Mouse (Mus musculus): ENCODE measurements at regions not wholly inside any gene's neighbourhood (a gene's known extent, or its start where the extent isn't known, plus 50 kb on each side); places are given as distances from the start of the nearest gene placed in this dataset.
A peak's percentile ranks its signal among the peaks of the same experiment; 100 is the strongest.
"Not testable (repeated sequence)": the region's sequence is repeated elsewhere in the genome, so short reads cannot be mapped to it uniquely, and the experiment has no call there.

DNA sequence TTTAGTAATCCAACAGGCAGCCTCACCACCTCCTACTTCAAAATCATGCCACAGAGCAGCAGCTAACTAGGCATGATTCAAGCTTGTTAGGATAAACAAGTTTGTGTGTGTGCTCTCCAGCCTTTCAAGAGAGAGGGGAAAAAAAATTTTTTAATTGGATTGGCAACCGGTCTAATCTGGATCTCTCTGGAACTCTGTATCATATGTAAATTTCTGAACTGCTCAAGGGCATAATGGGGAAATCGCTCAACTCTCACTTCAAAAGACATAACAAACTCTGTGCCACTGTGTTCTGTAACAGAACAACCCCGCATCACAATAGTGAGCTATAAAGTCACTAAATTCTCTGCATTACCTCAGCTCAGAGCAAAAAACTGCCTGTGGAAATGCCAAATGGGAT lies 147.9 kb upstream of the Krtap11-1 start:
- TF ChIP-seq CTCF (IDR thresholded peaks at IDR 0.05), result no peak
- Histone ChIP-seq H3K4me3 (no peak overlapping the region), H3K27ac (no peak overlapping the region)
- DNase-seq (ENCODE audit: extremely low spot score in 1 of 2, low spot score in 2 of 2), result no peak
- intact Hi-C loops (cut with DNase I), result no loop called here

DNA sequence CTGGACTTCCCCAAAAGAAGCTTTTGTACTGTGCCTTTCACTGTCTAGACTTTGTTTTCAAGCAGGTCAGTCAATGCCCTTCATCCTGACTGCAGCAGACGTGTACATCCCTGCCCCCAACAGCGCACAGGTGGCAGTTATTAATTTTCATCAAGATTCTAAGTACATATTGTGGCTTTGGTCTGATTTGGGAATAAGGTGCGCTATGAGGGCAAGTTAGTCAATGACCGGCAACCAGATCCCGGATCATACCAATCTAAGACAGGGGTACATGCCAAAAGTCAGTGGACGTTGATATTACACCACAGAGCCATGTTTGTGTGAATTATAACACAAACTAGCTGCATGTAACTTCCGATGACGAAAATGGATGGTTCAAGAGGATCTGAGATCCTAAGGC lies 144.7 kb upstream of the Krtap11-1 start:
- intact Hi-C loops (cut with DNase I); DNase-seq (ENCODE audit: extremely low spot score in 1 of 2, low spot score in 2 of 2); H3K27ac ChIP-seq; H3K4me3 ChIP-seq: not testable (repeated sequence)

GRCm38 (mm10) chr16:89704316-89704715 lies 133.3 kb upstream of the Krtap11-1 start:
- TF ChIP-seq CTCF (IDR thresholded peaks at IDR 0.05), result no peak
- Histone ChIP-seq H3K4me3 (no peak overlapping the region), H3K27ac (no peak overlapping the region)
- intact Hi-C loops (cut with DNase I), result no loop called here
- no peak for DNase-seq (ENCODE audit: extremely low spot score in 1 of 2, low spot score in 2 of 2)

DNA sequence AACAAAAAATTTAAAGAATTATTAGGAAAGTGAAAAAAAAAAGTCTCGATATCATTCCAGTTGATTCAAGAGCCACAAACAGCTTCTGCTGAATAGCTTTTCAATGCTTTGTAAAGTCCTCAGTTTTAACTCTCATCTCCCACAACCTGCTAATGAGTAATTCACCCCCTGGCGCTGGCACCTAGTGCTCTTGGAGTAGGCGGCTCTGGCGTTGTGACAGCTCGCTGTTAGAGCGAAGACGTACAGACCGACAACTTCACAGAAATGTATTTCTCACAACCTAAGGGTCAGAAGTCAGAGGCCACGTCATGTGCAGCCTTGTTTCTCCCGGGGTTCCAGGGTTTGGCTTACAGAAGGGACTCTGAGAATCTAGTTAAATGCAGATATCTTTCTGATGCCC lies 132.2 kb upstream of the Krtap11-1 start:
- TF ChIP-seq CTCF (IDR thresholded peaks at IDR 0.05), result no peak
- Histone ChIP-seq H3K4me3 (no peak overlapping the region), H3K27ac (no peak overlapping the region)
- intact Hi-C loops (cut with DNase I), result no loop called here
- DNase-seq (ENCODE audit: extremely low spot score in 1 of 2, low spot score in 2 of 2), result peak in 1 of 2 experiments; percentile 19

GRCm38 (mm10) chr16:89702406-89702805 lies 131.4 kb upstream of the Krtap11-1 start:
- DNase-seq (ENCODE audit: extremely low spot score in 1 of 2, low spot score in 2 of 2), result no peak
- intact Hi-C loops (cut with DNase I), result no loop called here
- TF ChIP-seq CTCF (IDR thresholded peaks at IDR 0.05), result no peak
- H3K4me3 ChIP-seq, result no peak overlapping the region
- H3K27ac ChIP-seq, result no peak overlapping the region

GRCm38 (mm10) chr16:89701741-89702140 lies 130.8 kb upstream of the Krtap11-1 start:
- no peak for TF ChIP-seq CTCF (IDR thresholded peaks at IDR 0.05)
- intact Hi-C loops (cut with DNase I), result no loop called here

GRCm38 (mm10) chr16:89699710-89700109 lies 128.7 kb upstream of the Krtap11-1 start:
- H3K4me3 ChIP-seq, result no peak overlapping the region

More at GRCm38 (mm10) chr16:89701741-89702140, 130.8 kb upstream of the Krtap11-1 start:
- no peak overlapping the region for H3K4me3 ChIP-seq
- no peak overlapping the region for H3K27ac ChIP-seq
- no peak for DNase-seq (ENCODE audit: extremely low spot score in 1 of 2, low spot score in 2 of 2)

GRCm38 (mm10) chr16:89695833-89696232 lies 124.8 kb upstream of the Krtap11-1 start:
- Histone ChIP-seq H3K27ac (no peak overlapping the region), H3K4me3 (no peak overlapping the region)
- intact Hi-C loops (cut with DNase I), result no loop called here
- TF ChIP-seq CTCF (IDR thresholded peaks at IDR 0.05), result no peak
- DNase-seq (ENCODE audit: extremely low spot score in 1 of 2, low spot score in 2 of 2), result no peak

More at GRCm38 (mm10) chr16:89699710-89700109, 128.7 kb upstream of the Krtap11-1 start:
- intact Hi-C loops (cut with DNase I), result no loop called here
- no peak for TF ChIP-seq CTCF (IDR thresholded peaks at IDR 0.05)
- H3K27ac ChIP-seq, result no peak overlapping the region
- DNase-seq (ENCODE audit: extremely low spot score in 1 of 2, low spot score in 2 of 2), result no peak

- H3K4me3 ChIP-seq, result no peak overlapping the region
- H3K27ac ChIP-seq, result no peak overlapping the region
- no peak for DNase-seq (ENCODE audit: extremely low spot score in 1 of 2, low spot score in 2 of 2)
- intact Hi-C loops (cut with DNase I), result no loop called here
- no peak for TF ChIP-seq CTCF (IDR thresholded peaks at IDR 0.05)
Observed at GRCm38 (mm10) chr16:89695406-89695805, 124.4 kb upstream of the Krtap11-1 start.

DNA sequence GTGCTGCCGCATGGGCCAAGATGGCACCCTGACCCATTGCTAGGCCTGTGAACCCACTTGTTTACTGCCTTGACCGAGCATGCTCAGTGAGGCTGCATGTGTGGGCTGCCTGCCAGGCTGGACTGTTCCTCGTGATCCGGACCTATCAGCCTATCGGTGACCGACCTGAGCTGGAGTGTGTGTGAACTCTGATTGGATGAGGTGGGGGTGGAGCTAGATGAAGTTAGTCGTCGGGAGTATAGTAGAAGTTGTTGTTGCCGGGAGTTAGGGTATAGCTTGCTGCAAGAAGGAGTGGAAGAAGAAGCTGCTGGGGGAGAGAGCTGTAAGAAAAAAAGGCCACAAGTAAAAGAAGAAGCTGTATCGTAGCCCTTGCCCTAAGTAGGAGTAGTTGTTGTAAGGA lies 122.3 kb upstream of the Krtap11-1 start:
- no peak for TF ChIP-seq CTCF (IDR thresholded peaks at IDR 0.05)
- no peak for DNase-seq (ENCODE audit: extremely low spot score in 1 of 2, low spot score in 2 of 2)
- H3K27ac ChIP-seq, result no peak overlapping the region
- intact Hi-C loops (cut with DNase I), result no loop called here
- H3K4me3 ChIP-seq, result no peak overlapping the region

GRCm38 (mm10) chr16:89679438-89679837 lies 108.5 kb upstream of the Krtap11-1 start:
- no peak for TF ChIP-seq CTCF (IDR thresholded peaks at IDR 0.05)
- Histone ChIP-seq H3K27ac (no peak overlapping the region), H3K4me3 (no peak overlapping the region)
- intact Hi-C loops (cut with DNase I), result no loop called here
- no peak for DNase-seq (ENCODE audit: extremely low spot score in 1 of 2, low spot score in 2 of 2)

DNA sequence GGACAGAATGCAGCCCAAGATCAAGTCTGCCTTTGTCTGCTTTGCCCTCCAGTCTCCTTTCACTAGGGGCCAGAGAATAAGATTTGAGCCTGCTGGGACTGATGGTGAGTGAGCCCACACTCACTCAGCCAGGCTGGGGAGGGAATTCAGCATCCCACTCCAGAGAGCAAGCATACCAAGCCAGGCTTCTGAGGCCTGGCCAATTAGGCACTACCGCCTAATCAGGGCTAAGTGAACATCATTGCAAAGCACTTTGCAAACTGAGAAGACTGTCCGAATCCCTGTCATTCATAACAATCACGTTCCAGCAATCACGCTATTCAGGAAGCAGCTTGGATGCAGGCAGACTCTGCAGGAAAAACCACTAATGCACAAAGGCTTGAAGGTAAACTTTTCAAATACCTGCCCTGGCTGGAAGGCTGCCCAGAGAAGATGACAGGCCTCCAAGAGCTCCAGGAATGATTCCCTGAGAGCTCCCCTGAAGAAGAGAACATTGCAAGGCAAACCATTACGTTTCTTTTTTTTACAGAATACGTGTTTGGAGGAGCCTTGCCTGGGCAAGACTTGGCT lies 107.5 kb upstream of the Krtap11-1 start:
- Histone ChIP-seq H3K27ac (no peak overlapping the region), H3K4me3 (no peak overlapping the region)
- DNase-seq (ENCODE audit: extremely low spot score in 1 of 2, low spot score in 2 of 2), result no peak
- intact Hi-C loops (cut with DNase I), result no loop called here
- no peak for TF ChIP-seq CTCF (IDR thresholded peaks at IDR 0.05)

DNA sequence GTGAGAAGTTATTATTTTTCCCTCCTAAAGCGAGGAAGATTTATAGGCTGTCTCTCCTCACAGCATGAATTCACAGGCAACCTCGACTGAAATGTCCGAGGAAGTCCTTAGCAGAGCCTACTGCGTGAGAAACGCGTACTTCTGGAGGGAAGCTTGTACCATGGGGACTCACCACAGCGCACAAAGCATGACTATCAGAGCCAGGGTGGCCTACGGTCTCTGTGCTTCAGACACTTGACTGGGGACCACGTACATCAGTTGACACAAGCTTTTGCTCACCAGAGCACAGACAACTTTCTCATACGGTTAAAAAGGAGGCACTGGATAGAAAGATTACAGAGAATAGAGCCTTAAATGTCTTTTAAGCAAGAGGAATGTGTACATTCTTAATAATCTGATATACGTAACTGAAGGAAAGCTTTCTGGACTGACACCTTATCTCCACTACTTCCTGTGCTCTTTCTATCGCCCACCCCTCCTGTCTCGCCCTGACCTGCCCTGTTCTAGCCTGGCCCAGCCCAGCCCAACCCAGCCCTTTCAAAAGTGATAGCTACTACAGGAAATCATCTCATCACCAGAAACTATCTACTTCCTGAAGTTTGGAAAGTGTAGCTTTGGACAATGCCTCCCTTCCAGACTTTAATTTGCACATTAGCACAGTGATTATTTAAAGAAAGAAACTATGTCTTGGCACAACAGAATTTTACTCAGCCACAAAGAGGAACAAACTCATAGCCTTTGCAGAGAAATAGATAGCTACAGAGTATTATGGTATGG lies 104.2 kb upstream of the Krtap11-1 start:
- no peak for TF ChIP-seq CTCF (IDR thresholded peaks at IDR 0.05)
- Histone ChIP-seq H3K4me3 (no peak overlapping the region), H3K27ac (no peak overlapping the region)
- intact Hi-C loops (cut with DNase I), result no loop called here
- DNase-seq (ENCODE audit: extremely low spot score in 1 of 2, low spot score in 2 of 2), result no peak
